Mouse (Mus musculus): ENCODE data around the gene Csn1s2a.
"Not testable (repeated sequence)": the region's sequence is repeated elsewhere in the genome, so short reads cannot be mapped to it uniquely, and the experiment has no call there.

Csn1s2a gene

DNA sequence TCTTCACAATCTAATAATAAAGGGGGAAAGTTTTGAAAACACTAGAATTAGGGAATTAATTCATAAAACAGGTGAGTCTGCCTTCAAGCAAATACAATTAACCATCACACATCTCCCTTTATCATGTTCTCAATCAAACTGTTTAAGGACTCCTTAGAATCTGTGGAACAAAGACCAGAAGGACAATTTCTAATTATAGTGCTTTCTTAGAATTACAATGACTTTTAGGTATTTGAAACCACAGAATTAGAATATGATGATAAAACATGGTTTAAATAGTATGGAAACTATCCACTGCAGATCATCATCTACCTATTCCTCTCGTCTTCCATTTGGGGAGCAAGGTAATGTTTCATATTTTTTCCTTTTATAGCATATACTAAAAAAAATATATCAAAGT is at the start of gene Csn1s2a:
Gene Csn1s2a (plus strand): TSS at position 301 of the 400 bp plus-strand sequence.
- DNase-seq, result no peak

DNA sequence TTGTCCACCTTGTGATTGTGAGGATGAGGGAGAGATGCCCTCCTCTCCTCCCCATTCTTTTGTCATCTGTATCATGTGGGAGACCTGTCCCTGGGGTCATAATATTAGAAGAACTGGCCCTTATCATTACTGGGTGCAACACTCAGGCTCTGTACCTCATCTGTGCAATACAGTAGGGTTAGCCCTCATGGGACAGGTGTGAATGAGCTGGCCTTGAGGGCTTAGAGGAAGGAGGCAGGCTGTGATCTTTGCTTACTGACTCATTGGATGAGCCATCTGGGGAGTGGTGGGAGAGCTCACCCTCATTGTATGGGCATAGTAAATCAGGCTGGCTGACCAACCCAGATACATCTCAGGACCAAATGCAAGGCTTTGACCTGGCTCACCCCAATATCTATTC is 39.5 kb upstream of the Csn1s2a start:
- DNase-seq, result no peak

DNA sequence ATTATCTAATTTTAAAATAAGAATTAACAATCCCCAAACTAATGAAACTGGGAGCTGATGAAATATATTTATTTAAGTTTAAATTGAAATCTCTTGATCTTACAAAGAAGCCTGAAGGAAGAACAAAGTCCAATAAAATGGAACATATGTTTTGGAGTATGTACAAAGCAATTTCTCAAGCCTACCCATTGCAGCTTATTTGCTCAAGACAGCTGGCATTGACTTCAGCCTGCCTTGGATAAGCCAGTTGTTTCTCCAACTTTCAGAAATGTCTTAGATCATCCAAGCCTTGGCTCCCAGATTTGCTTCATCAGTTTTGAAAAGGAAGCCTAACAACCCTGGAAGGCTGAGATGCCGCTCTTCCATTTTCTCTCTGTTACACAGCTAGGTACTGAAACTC is 20.9 kb upstream of the Csn1s2a start:
- no peak for DNase-seq

DNA sequence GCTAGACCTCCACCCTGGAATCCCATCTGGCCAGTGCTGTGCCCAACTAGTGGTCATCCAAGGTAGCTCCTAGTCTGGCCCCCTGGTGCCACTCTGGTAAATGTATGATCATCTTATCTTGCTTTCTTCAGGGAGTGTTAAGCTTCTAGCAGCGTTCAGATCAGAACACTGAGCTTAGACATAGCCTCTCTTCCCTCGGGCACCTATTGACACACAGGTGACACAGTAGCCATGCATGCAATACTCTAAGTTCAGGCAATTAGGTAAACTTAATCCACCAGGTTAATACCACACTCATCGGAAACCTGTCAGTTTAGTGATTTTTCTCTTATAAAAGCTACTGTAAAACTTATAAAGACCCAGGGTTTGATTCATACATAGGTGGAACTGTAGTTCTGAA is 9.8 kb upstream of the Csn1s2a start:
- DNase-seq, result no peak

DNA sequence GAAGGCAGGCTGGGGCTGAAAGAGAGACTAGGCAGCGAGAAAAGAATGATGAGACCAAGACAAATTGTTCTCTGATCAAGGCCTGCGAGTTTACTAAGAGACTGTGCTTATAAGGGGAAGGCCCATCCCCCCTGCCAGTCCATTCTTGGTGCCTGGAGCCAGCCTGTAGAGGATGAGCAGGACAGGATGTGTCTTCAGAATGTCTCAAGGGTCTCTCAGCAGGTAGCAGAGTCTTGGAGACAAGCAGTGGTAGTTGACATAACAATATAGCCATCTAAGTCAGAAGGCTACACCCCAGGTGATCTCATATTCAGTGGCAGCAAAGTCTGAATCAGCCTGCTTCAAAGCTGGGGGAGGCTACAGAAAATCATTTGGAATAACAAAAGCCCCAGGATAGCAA is 2.2 kb upstream of the Csn1s2a start:
- DNase-seq, result not testable (repeated sequence)

DNA sequence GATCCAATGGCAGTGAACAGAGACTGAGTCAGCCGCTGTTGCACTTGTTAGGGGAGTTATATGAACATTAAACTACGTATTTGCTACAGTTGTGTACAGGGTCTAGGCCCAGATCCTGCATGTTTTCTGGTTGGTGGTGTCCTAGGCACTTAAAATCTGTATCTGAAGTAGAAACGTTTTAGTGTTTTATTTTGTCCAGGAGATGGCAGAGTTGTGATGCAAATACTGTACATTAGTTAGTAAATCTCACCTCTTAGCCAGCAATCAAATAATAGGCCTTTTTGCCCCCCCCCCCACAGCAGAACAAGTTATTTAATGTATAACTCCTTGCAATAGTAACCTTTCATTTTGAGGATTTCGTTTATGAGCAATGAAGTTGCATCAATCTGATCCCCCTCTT is 8.4 kb downstream of the Csn1s2a start:
- DNase-seq, result no peak

DNA sequence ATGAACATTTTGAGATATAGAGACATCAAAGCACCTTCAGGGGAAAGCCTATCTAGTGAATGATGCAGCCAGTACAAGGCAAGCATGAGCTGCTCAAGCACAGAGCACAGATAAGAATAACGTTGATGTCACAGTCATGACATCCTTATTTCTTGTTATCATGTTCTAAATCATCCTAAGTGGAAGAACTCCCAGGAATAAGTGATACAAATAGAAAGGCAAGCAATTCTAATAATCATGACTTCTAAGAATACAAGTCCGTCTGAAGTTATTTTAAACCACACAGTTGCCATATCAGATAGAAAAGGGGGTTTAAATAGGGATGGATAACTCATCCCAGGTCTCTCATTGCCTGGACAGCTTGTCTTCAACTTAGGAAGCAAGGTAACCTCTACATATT is 33.4 kb downstream of the Csn1s2a start, which contains the start of gene Csn1s2b:
Gene Csn1s2b (plus strand): TSS at position 301 of the 400 bp plus-strand sequence.
- DNase-seq, result no peak

DNA sequence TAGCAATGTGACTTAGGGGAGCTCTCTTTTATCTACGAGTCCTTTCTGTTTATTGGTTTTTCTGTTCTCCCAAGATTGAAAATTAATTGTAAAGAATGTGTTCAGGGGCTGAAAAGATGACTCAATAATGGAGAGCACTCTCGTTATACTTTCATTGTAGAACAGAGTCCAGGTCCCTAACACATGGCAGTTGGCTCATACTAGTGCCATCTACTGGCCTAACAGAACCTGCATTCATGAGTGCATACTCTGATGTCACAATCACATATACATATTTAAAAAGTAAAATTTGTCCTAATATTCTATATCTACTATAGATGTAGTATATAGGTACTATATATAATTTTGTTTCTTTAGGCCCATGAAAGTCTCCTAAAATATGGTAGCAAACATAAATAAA is 34.9 kb downstream of the Csn1s2a start:
- no peak for DNase-seq

DNA sequence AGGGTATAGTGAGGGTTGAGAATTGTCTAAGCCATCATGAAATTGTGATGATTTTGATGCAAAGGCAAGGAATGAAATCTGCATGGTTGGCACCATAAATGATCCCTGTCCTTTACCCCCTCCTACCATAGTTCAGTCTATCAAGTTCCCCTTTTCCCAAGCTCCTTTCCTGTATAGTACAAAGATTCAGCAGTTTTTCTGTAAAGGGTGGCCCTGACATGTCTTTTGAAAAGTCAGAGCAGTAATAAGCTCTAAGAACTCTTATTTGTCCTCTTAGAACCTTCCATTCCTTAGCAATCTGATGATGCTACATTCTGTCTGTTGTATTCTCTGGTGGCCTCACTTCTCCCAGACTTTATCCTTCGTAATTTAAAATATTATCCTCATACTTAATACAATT is 51.0 kb downstream of the Csn1s2a start, which contains the start of gene Prr27:
Gene Prr27 (plus strand): TSS at position 301 of the 400 bp plus-strand sequence.
- DNase-seq, result no peak
